Mouse (Mus musculus): ENCODE measurements around the gene Mindy4.

Mindy4 gene

DNA sequence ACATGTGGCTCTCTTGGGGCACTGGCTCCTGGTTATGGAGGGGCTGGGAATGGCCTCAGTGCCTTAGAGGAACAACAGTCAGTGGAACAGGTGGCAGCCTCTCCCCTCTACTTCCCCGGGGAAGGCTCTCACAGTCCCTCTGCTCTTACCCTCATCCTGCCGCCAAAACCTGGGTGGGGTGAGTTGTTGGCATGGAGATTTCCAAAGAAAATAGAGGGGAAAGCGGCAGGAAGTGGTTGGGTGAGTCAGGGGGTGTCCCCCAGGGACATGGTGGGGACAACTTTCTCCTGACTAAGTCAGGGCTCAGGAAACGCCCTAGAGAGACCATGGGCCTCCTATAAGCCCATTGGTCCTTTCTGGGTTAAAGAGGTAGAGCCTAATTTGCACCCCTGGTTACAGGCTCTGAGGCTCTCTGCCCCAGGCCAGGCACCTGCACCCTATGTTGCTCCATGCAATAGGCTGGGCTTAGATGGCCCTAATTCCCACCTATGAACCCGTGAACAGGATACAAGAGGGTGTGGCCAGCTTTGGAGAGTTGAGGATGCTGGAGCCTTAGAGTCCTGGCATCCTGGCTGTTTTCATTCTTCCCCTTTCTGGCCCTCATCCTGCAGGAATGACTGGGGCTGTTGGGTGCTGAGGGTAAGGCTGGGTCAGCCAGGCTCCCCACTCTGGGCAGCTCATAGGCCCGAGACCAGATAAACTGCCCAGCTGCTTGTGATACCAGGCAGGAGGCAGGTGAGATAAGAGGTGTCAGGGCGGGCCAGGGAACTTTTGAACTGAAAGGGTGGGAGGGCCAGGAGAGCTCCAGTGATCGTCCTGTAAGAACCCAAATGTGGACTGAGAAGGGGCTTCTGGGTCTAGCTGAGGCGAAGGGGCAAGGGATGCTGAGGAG lies 136.0 kb downstream of the Mindy4 start:
- no peak for DNase-seq (ENCODE audit: low spot score)

DNA sequence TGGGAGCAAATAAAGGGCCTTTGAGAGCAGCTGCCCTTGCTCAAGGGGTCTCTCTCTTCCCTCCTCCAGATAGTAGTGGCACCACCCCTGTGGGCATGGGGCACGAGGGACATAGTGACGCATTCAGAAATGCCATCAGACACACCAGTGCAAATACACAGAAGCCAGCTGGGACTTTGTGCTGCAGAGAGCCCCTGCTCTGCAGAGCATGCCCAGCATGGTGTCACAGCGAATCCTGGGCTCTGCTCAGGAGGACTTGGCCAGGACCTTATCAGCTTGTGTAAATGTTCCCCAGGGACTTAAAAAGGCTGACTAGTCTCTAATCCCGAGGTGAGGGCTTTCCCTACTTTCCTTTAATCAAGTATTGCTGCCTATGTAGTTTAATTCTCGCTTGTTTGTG lies 138.5 kb downstream of the Mindy4 start:
- no peak for DNase-seq (ENCODE audit: low spot score)

DNA sequence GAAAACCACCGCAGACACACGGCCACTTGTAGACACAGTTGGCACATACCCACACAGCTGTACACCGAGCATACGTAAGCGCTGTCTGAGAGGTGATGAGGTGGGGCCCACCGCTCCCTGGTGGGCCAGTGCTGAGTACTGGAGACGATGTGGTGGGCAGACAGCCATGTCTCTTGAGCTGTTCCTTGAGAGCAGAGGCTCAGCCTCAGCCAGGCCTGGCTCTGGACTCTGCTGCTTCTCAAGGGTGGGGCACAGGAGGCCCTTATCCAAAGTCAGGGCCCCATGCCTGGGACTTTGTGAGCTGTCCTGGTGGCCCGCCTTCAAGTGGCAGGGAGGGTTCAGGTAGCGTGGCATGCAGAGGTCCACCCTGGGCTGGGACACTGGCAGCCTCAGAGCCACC lies 139.1 kb downstream of the Mindy4 start:
- no peak for DNase-seq (ENCODE audit: low spot score)

DNA sequence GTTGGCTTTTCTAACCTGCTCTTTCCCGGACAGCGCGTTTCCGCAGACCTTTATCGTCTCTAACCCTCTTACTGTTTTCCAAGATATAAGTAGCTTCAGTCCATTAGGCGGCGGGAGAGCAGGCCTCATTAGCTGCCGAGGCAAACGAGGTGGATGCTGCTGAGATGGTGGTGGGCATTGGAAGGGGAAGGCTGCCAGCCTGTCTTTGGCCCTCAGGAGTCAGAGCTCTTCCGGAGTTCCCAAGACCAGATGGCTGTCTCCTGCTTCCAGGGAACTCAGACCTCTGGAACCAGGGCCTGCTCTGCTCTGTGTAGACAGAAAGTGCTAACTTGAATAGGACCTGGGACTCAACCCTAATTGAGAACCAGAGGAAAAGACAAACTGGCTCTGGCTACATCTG lies 140.3 kb downstream of the Mindy4 start:
- DNase-seq (ENCODE audit: low spot score): no peak

DNA sequence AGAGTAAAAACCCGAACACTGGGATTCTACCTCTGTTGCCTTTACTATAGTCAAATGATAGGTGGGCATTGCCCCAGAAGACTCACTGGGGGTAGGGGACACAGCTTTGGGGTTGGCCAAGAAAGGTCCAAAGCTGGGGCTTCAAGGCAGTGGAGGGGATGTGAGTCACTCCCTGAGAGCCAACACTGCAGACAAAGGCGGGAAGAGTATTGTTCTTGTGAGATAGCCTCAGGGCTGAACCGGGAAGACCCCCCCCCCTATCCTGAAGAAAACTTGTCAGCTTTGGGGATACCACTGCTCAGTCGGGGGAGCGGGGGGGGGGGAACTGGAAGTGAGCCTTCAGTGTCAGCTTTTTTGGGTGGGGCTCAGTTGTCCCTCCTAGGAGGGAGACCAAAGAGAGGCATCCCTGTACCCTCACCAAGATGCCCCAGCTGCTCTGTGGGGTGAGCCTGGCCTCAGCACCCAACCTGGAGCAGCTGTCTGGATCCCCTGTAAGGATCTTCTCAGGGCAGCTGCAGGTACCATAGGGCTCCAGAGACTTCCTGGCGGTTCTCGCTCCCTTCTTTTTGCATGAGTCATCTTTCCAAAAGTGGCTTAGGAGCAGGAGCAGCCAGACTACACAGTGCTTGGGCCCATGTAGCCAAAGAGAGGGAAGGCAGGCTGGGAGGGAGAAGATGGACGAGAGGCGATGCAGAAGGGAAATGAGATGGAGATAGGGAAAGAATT lies 141.3 kb downstream of the Mindy4 start:
- DNase-seq (ENCODE audit: low spot score): no peak

DNA sequence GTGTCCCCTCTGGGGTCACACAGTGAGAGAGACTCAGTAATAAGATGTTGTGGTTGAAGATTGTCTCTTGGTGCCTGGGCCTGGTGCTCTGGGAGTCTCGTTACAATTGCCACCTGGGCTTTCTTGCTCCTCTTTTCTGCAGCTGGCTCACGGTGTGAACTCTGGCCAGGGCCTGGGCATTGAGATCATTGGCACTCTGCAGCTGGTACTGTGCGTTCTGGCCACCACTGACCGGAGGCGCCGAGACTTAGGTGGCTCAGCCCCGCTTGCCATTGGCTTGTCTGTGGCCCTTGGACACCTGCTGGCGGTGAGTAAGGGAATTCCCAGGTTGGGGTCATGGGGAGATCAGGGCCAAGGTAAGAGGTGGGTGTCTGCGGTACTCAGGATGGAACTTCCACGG lies 142.1 kb downstream of the Mindy4 start:
- DNase-seq (ENCODE audit: low spot score): no peak

DNA sequence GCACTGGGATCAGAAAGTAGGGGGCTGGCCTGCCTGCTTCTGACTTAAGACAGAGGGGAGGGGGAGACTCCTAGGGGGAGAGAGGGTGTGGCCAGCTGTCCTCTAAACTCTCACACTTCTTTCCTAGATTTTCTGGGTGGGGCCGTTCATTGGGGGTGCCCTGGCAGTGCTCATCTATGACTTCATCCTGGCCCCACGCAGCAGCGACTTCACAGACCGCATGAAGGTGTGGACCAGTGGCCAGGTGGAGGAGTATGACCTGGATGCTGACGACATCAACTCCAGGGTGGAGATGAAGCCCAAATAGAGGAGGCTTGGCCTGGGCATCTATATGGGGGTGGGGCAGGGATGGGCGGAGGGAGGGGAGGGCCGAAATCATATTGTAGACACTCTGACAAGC lies 143.3 kb downstream of the Mindy4 start:
- no peak for DNase-seq (ENCODE audit: low spot score)

DNA sequence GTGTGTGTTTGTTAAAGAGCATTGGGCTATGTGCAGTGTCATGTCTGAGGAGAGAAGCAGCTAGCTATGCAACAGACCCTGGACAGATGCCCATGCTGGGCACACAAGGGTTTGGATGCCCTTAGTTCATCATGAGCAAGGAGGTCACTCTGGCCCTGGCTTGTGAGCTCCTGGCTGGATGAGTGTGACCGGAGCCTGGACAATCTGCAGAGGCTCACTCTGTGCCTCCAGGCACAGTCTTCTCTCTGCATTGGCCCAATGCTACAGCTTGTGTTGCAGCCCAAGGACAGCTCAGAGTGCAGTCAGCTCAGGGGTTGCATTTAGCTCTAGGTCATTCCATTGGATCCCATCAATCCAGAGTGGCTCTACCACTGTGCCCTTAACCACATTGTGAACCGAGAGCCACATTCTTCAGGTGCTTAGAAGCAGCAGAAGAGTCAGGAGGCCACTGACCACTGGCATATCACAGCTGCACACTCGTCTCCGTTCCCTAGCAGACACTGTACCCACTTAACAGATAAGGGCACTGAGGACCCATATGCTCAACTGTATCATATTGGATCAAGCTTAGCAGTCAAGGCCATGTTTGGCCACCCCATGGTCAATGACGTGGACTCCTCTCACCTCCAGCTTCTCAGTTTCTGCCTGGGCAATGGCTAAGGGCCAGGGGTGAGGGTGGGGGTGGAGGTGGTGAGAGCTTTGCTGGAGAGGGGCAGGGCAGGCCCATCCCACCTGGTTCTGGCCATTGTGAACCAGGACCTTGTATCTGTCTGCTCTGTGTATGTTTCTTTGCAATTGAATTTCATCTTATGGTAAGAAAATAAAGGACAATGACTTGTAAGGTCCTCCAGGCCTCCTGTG lies 144.8 kb downstream of the Mindy4 start:
- DNase-seq (ENCODE audit: low spot score): no peak

DNA sequence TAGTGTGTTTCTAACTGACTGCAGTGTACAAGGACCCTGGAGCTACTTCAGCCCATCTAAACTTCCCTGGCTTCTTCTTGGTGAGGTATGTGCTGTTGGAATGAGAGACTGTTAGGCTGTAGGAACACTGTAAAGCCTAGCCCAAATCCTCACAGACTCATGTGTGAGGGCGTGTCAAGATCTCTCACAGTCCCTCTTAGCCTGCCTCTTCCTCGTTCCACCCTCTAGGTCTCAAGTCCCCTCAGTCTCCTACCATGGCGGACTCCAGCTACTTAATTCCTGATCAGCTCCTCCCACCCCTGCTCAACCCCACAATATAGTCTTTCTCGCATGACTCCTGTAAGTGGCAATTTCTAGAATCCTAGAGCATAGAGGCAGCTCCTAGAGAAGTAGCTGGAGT lies 146.0 kb downstream of the Mindy4 start:
- no peak for DNase-seq (ENCODE audit: low spot score)

DNA sequence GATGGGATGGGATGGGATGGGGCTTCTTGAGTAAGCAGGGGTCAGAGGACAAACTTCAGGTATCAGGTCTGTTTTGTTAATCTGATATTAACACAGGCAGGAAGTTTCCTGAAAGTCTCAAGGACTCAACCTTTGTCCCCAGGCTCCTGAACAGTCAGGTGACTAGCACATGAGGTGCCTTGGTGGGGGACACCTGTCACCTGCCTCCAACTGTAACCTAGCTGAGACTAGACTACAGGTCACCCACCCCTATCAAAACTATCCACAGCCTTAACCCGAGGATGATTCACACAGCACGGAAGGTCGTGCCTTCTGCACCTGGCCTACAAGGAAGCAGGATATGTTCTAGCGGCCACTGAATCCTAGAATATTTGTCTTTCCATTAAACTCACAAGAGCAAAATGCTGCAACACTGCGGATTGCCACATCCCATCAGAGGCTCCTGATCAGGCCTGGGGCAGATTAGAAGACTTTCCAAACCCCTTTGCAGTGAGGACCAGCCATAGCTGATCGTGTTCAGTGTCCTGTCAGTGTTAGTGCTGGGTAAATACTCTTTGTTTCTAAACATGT lies 147.3 kb downstream of the Mindy4 start:
- no peak for DNase-seq (ENCODE audit: low spot score)

DNA sequence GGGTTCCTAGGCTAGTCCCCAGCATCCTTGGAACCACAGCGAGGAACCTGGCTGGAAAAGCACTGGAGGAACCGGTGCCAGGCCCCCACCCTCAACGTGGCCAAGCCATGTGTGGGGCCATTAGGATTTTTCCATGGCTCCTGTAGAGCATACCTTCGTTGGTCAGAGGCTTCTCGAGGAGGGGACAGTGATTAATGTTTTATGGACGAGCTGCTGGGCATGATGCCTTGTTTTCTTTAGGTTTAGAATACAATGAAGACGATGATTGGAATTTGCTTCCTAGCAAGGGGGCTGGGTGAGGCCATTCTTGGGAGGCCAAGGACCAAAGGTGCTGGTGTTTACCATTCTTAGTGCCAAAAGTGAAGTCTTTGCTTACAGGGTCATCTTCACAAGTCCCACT lies 148.5 kb downstream of the Mindy4 start:
- no peak for DNase-seq (ENCODE audit: low spot score)

DNA sequence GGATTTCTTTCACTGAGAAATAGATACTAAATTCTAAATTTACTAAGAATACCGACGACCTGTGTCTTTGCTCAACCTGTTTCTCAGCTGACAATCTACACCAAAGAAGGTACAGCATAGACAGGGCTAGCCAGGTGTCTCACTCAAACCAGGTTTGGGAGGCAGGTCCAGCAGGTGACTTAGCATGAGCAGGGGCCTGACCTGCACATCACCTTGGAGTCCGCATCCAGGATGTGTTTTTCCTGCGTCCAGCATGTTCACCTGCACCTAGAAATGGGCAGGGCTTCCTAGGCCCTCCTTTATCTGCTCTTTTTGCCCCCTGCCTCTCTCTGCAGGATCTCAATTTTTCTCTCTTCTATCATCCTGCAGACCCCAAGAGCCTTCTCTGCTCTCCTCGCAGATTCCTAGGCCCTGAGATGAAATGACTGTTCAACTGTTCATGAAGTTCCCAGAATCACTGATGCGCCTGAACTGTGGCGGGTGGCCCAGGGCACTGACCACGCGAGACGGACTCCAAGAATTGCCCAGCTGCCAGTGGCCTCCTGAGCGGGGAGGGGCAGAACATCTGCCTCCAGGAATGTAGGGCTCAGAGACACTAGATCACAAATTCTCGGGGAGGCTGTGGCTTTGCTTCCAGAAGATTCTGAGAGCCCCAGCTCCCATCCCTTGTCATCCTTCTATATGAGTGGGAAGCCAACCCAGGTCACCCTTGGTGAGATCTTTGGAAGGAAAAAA lies 150.7 kb downstream of the Mindy4 start:
- no peak for DNase-seq (ENCODE audit: low spot score)

DNA sequence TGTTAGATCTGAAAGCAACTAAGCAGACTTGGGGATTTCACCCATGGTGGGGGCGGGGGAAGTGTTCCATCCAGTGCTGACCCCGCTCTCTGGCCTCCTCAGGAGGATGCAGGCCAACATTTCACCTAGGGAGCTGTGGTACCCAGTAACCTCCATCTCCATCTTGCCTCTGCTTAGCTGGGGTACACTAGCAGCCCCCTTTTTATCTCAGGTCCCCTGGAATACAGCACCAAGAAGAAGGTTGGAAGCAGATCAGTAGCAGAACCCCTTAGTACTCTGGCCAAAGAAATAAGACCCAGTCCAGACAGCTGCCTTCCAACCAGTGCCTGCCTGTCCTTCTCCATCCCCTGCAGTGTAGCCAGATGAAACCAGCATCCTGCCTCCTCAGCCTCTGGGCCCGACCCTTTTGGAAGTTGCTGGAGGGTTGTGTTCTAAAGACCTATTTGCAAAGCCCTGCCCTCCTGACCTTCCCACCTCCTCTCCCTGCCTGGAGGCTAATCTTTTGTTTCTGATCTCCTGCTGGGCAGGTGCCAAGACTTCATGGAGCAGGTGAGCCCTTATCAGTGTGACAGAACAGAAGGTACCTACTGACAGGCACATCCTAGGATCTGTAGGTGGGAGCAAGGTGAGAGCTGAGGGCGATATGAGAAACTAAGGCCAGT lies 151.4 kb downstream of the Mindy4 start:
- DNase-seq (ENCODE audit: low spot score): no peak

DNA sequence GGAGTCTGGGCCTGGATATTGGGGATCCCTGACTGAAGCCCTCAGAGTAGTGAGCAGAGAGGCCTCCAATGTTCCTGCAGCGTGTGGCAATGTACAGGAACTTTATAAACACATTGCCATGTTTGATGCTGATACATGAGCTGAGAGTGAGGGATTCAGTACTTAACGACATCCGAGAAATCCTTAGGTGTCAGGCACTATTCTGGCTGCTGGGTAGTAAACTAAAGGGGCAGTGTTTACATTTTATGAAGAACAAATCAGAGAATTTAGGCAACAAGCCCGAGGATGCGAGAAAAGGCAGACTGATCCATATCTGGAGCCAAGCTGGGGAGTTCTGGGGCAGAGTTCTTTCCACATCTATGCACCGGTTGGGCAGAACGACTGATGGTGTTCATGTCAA lies 152.4 kb downstream of the Mindy4 start:
- DNase-seq (ENCODE audit: low spot score): no peak

DNA sequence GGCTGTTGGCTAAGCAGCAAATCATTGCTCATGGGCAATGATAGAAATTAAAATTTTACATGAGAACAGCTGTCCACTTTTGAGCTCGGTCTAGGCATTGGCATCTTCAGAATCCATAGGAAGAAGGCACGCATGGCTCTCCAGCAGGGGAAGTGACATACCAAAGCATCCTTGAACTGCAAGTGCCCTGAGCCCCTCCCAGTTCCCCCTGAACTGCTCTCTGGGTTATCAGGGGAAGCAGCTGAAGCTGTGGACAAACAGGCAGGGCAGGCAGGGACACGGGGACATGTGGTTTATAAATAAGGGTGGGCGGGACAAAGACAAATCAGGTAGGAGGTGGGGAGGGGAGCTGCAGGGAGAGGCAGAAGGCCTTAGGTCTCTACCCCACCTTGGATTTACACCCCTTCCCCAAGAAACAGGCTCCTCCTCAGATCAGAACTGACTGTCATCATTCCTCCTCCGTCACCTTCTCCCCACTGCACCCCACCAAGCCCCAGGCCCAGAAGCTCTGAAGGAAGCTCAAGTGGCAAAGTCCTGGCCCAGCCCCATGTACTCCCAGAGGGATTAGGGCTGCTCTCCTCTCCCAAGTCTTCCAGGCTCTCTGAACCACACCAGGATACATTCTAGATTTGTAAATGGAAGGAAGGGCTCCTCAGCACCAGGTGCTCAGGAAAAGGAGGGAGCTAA lies 153.0 kb downstream of the Mindy4 start:
- no peak for DNase-seq (ENCODE audit: low spot score)

DNA sequence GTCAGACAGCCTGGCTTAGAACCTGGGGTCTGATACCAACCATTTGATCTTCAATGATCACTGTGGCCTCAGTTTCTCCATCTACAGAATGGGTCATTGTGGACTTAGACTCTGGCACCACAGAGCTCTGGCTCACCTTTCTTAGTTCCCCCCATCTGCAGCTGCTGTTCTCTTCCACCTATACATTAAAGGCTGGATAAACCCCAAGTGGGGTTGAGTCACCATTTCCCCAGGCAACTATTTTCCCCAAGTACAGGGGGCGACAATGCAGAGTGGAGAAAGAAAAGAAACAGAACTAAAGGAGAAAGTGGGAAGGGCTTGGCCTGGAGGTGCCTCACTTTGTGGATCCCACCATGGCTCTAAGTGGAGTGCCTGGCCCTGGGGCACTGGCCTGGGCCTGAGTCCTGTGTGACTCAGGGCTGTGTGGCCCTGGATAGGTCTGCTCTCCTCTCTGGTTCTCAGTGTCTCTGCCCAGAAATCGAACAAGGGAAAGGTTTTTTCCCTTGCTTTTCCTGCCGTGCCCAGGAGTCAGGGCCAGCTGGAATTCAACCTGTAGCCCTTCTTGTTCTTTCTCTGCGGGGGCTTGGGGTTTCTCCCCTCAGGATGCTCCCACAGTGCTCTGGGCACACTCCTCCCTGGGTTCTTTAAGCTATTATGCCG lies 153.9 kb downstream of the Mindy4 start:
- DNase-seq (ENCODE audit: low spot score): no peak

DNA sequence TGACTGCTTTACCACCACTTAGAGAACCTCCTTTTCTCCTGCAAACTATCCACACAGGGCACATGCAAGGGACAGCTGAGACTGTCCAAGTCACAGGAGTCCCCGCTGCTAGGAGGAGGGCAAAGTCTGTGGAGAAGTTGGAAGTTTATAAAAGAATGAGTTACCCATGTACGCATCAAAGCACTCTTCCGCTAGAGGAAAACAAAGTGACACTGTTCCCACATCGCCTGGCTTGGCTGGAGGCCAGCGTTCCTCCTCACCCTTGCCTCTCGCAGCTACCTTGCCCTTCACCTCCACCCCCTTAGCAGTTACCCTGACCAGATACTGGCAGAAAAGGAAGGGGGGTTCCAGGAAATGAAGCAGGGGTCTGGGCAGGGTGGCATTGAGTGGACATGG lies 154.5 kb downstream of the Mindy4 start:
- DNase-seq (ENCODE audit: low spot score): no peak

DNA sequence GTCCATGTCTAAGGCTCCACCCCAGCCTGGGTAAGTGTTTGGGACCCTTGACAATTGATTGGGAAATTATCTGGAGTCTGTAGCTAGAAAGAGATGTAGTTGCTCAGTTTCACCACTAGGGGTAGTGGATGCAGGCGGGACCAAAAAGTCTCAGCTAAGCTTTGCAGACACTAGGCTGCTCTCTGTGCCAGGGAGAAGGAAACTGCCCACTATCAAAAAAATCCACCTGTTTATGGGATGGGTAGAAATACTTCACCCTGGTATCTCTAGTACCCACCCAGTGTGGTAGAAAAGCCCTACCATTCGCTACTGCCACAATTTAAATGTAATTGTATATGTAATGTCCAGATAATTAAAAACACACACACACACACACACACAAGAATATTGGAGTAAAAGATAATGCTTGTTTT lies 155.6 kb downstream of the Mindy4 start:
- no peak for DNase-seq (ENCODE audit: low spot score)

DNA sequence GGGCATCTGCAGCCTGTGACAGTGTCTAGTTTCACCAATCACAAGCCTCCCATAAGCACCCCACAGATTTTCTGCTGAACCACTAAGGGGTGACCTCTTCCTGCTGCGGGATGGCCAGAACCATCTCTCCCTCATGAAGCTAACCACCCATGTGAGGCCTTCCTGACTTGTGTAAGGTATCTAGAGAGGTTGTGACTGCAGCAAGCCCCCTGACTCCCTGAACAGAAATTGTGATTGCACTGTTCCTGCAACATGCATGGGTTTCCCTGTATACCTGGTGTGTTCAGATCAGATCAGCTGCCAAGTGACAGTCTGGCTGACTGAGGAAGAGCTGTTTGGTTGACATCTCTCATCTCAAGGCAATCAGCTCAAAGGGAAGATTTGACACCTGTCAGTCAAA lies 159.5 kb downstream of the Mindy4 start:
- DNase-seq (ENCODE audit: low spot score): no peak

DNA sequence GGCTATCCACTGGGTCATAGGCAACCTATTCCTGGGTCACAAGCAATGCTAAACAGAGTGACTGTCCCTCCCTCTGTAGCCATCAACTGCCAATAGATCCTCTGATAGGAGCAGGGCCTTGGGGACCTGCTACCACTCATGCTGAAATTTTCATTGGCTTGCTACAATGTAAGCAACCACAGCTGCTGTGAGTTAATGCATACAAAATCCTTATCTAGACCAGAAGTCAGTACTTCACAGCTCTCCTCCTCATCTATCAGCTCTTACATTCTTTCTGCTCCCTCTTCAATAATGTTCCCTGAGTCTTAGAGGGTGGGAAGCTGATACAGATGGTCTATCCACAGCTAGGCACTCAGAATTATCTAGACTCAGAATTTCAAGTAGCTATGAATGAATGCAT lies 163.9 kb downstream of the Mindy4 start:
- no peak for DNase-seq (ENCODE audit: low spot score)
